Mouse (Mus musculus) lung, postnatal 0 days (tissue): ENCODE measurements around the gene Tcf12.

Source experiments
- CTCF ChIP-seq: IDR thresholded peaks from 2 replicates; pipeline ENCODE4 v1.5.1; 2016; ENCODE audit warnings: antibody characterized with exemption, mild to moderate bottlenecking
- EP300 ChIP-seq: IDR thresholded peaks from 2 replicates; pipeline ENCODE4 v1.6.1; 2016; ENCODE audit warnings: antibody characterized with exemption, mild to moderate bottlenecking, control low read depth

- TF ChIP-seq EP300 (no peak), CTCF (no peak)
These were observed 277.0 kb downstream of the Tcf12 start for GRCm38 (mm10) chr9:71834707-71835106.
